Mouse (Mus musculus): ENCODE measurements around the gene Sorcs2. TPM values are rescaled to one million over a fixed set of nuclear protein-coding genes. Genes with fewer than 3 reads are reported as not detected.

The Sorcs2 gene
- total RNA-seq, 2 experiments from 2014 or later: 0.94 to 2.3 TPM

- Histone ChIP-seq H3K27ac (no peak overlapping the region), H3K4me3 (no peak overlapping the region)
- peak; percentile 43 for DNase-seq
- intact Hi-C loops (cut with DNase I): no loop called here
- TF ChIP-seq CTCF (IDR thresholded peaks at IDR 0.05): no peak
Observed at GRCm38 (mm10) chr5:36129661-36130060, 268.3 kb downstream of the Sorcs2 start.

- Histone ChIP-seq H3K4me3 (no peak overlapping the region), H3K27ac (no peak overlapping the region)
- no peak for TF ChIP-seq CTCF (IDR thresholded peaks at IDR 0.05)
- intact Hi-C loops (cut with DNase I): no loop called here
- DNase-seq: no peak
Observed at GRCm38 (mm10) chr5:36128513-36128912, 269.4 kb downstream of the Sorcs2 start.

- Histone ChIP-seq H3K27ac (no peak overlapping the region), H3K4me3 (no peak overlapping the region)
- intact Hi-C loops (cut with DNase I): no loop called here
- no peak for DNase-seq
- no peak for TF ChIP-seq CTCF (IDR thresholded peaks at IDR 0.05)
Observed at GRCm38 (mm10) chr5:36124993-36125392, 272.9 kb downstream of the Sorcs2 start.

- TF ChIP-seq CTCF (IDR thresholded peaks at IDR 0.05): no peak
- intact Hi-C loops (cut with DNase I): no loop called here
- Histone ChIP-seq H3K4me3 (no peak overlapping the region), H3K27ac (no peak overlapping the region)
- DNase-seq: no peak
Observed at GRCm38 (mm10) chr5:36122987-36123386, 275.0 kb downstream of the Sorcs2 start.

- intact Hi-C loops (cut with DNase I): no loop called here
- no peak for TF ChIP-seq CTCF (IDR thresholded peaks at IDR 0.05)
- no peak overlapping the region; the same call in 1 of the 2 replicates for H3K27ac ChIP-seq
- no peak overlapping the region for H3K4me3 ChIP-seq
- DNase-seq: peak; percentile 32
Observed at GRCm38 (mm10) chr5:36120931-36121341, 277.0 kb downstream of the Sorcs2 start.

DNA sequence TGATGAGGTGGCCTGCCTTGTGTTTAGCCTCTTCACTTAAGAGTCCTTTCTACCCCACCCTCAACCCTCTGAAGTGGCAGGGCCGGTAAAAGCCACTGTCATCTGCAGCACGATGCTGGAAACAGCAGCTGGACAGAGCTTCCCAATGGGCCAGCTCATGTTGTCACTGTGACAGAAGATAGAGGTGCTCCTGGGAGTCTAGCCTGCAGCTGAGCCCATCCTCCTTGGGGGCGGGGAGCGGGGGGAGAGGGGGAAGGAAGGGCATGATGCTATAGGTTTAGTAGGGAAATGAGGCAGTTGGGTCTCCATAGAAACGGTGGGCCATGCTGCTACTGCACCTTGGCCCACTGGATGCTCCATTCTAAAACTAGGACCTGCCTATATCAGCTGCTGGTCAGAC is 279.9 kb downstream of the Sorcs2 start:
- no peak overlapping the region for H3K27ac ChIP-seq
- TF ChIP-seq CTCF (IDR thresholded peaks at IDR 0.05): no peak
- intact Hi-C loops (cut with DNase I): no loop called here
- H3K4me3 ChIP-seq: no peak overlapping the region
- DNase-seq: no peak

- Histone ChIP-seq H3K4me3 (no peak overlapping the region), H3K27ac (no peak overlapping the region)
- intact Hi-C loops (cut with DNase I): no loop called here
- TF ChIP-seq CTCF (IDR thresholded peaks at IDR 0.05): no peak
- DNase-seq: no peak
Observed at GRCm38 (mm10) chr5:36115519-36115918, 282.4 kb downstream of the Sorcs2 start.

GRCm38 (mm10) chr5:36113696-36114095 is 284.2 kb downstream of the Sorcs2 start:
- no peak for DNase-seq
- intact Hi-C loops (cut with DNase I): no loop called here
- Histone ChIP-seq H3K27ac (no peak overlapping the region), H3K4me3 (no peak overlapping the region)
- TF ChIP-seq CTCF (IDR thresholded peaks at IDR 0.05): no peak

- no peak overlapping the region for H3K4me3 ChIP-seq
- no peak overlapping the region for H3K27ac ChIP-seq
- intact Hi-C loops (cut with DNase I): no loop called here
- TF ChIP-seq CTCF (IDR thresholded peaks at IDR 0.05): no peak
- no peak for DNase-seq
Observed at GRCm38 (mm10) chr5:36112696-36113095, 285.2 kb downstream of the Sorcs2 start.

DNA sequence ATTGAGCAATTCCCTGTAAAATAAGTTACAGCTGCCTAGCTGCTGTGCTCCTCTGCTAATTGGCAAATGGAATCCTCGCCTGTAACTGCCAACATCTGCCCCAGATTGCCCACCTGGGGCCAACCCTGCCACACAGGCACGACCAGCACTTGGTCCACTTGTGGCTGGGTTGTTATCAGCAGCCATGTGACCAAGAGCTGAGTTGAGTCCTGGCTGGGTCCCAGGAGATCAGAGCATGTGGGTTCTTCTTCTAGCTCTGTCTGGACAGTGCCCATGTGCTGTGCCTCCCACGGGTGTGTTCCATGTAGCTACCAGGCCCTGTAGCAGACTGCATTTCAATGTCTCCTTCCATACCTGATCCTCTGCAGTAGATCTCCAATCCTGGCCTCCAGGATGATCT is 286.4 kb downstream of the Sorcs2 start:
- no peak for DNase-seq
- Histone ChIP-seq H3K4me3 (no peak overlapping the region), H3K27ac (no peak overlapping the region)
- intact Hi-C loops (cut with DNase I): no loop called here
- TF ChIP-seq CTCF (IDR thresholded peaks at IDR 0.05): no peak

- intact Hi-C loops (cut with DNase I): no loop called here
- DNase-seq: no peak
- Histone ChIP-seq H3K27ac (no peak overlapping the region), H3K4me3 (no peak overlapping the region)
- no peak for TF ChIP-seq CTCF (IDR thresholded peaks at IDR 0.05)
Observed at GRCm38 (mm10) chr5:36108339-36108887, 289.5 kb downstream of the Sorcs2 start.

DNA sequence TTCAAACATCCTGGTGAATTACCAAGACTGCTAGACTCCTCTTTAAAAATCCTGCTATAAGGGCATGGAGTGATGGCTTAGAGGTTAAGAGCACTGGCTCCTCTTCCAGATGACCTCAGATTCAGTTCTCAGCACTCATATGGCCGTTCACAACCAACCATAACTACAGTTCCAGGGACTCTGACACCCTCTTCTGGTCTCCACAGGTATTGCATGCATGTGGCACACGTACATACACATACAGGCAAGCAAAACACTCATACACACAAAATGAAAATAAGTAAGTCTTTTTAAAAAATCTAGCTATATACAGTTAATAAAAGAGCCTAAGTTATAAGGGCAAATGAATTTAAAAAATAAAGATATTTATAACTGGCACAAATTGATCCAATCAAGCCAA is 294.5 kb downstream of the Sorcs2 start:
- intact Hi-C loops (cut with DNase I): loop anchor here (5.0 kb wide), 1 partner anchor 71 kb away; no protein-coding TSS in a partner anchor
- DNase-seq: no peak
- no peak overlapping the region for H3K27ac ChIP-seq
- no peak overlapping the region for H3K4me3 ChIP-seq
- peak; percentile 39 for TF ChIP-seq CTCF (IDR thresholded peaks at IDR 0.05)

GRCm38 (mm10) chr5:36101129-36101528 is 296.8 kb downstream of the Sorcs2 start:
- intact Hi-C loops (cut with DNase I): loop anchor here (5.0 kb wide), 1 partner anchor 69 kb away; no protein-coding TSS in a partner anchor
- no peak overlapping the region for H3K27ac ChIP-seq
- H3K4me3 ChIP-seq: no peak overlapping the region
- no peak for TF ChIP-seq CTCF (IDR thresholded peaks at IDR 0.05)
- no peak for DNase-seq

DNA sequence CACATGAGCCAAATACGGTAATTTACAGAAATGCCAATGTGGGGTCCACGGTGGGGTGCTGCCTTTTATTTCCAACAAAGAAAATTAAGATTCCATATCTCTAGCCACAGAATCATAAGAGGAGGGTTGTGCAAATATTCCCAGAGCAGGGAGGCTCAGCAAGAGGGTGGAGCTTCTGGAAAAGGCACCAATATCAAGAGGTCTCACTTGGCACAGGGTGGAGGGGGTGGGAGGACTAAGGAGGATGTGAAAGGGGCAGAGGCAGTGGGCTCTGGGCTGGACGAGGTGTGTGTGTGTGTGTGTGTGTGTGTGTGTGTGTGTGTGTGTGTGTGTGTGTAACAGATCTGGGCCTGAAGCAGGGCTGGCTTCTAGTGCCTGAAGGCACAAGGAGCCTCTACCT is 297.5 kb downstream of the Sorcs2 start:
- TF ChIP-seq CTCF (IDR thresholded peaks at IDR 0.05): no peak
- no peak for DNase-seq
- Histone ChIP-seq H3K27ac (no peak overlapping the region), H3K4me3 (no peak overlapping the region)
- intact Hi-C loops (cut with DNase I): loop anchor here (5.0 kb wide), 1 partner anchor 68 kb away; no protein-coding TSS in a partner anchor
